Mouse (Mus musculus) thymus, postnatal 25 days (tissue): ENCODE measurements around the gene Gm13178.

Experiments used
- DNase-seq: peaks from one replicate; pipeline ENCODE4 v3.0.0; 2022

The Gm13178 gene

GRCm38 (mm10) chr4:144721304-144721703 is at the start of gene Gm13178:
Gene Gm13178, minus strand, starts transcription at chr4:144721404.
- DNase-seq, result no peak

DNA sequence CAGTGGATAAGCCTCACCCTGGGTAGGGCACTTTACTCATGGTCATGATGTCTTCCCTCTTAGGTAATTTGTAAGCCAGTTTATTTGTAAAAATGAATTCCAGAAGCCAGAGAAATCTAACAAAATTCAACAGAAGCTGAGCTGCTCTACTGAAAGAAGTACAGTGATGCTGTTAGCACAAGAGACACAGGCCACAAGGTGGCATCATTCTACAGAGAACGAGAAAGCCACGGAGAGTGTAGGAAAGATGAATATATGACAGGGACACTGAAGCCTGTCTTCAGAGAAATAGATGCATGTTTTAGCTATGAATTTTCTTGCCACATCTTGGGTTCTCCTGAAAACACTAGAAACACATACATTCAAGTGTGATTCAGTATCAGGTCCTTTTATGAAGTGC is 44.5 kb upstream of the Gm13178 start:
- no peak for DNase-seq

- DNase-seq, result no peak
These were observed 27.9 kb upstream of the Gm13178 start for GRCm38 (mm10) chr4:144749139-144749538.

DNA sequence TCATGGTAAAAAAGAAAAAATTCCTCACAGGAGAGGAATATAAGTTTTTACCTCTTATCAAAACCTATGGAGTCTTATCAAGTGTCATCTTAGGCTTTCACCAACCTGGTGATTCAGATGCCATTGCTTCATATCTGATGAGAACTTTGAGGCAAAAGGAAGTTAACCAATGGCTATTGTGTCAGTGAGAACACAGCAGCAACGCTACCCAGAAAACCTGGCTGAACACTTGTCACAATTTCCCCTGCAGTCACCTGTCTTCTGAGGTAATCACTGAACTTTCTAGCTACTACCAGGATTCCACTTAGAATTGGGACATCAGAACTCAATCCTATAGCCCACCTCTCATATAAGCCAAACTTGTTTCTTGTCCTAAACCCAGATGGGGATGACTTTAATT is 1.5 kb downstream of the Gm13178 start:
- DNase-seq, result no peak

DNA sequence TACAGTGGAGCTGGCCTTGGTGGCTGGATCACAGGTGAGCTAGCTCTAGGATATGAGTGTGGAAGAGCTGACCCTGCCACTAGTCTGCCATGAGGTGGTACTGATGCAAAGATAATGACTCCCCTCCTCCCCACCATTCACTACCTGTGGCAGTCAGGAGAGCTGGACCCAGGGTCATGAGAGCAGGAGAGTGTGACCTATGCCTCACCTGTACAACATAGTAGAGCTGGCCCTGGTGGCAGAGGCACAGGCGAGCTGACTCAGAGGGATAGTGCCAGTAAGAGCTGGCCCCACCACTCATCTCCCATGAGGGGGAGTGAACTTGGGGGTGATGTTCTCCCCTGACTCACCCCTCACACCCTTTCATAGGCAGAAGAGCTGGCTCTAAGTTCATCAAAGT is 2.9 kb downstream of the Gm13178 start:
- no peak for DNase-seq

DNA sequence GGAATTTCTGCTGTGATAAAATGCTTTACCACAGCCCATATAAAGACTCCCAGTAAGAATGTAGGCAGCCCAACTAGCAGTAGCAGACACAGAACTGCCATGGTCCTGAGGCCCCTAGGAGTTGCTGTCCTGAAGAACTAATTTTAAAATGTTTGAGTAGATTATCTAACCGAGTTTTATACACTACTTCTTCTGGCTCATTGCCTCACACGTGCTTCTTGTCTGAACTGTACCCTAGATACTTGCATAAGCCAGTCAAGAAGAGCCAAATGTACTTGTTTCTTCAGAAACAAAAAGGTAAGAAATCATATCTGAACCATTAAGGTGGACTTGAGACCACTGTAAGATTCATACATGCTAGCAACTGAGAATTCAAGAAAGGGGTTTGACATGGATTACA is 34.9 kb downstream of the Gm13178 start, which contains the start of gene Gm436:
Gene Gm436 (minus strand): TSS at position 101 of the 400 bp plus-strand sequence.
- no peak for DNase-seq
